Mouse (Mus musculus) frontal cortex, postnatal 36 days (tissue): ENCODE measurements at regions not wholly inside any gene's neighbourhood (a gene's known extent, or its start where the extent isn't known, plus 50 kb on each side); places are given as distances from the start of the nearest gene placed in this dataset.

ENCODE experiments used
- DNase-seq, 2 experiments: peaks; one replicate each; pipeline ENCODE4 v3.0.0; 2022; ENCODE audit warnings: low spot score in 2 of 2

DNA sequence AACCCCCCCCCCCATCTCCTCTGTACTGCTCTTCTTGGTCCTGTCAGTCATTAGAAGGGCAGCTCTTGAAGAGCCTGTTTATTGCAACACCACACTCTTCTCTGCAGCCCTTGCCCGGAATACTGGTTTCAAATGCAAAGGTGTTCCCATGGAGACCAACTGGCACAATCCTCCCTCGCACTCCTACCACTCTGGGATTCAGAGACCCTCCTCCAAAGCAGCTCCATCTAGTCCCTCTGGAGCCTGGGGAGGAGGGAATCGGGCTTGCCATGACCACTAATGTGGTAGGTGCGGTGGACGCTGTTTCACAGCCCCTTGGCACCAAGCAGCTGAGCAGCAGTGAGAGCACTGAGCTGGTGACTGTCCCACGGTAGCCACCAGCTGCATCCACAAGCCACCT is 83.1 kb downstream of the Stk35 start:
- peak; percentile 42 to 50 for DNase-seq

DNA sequence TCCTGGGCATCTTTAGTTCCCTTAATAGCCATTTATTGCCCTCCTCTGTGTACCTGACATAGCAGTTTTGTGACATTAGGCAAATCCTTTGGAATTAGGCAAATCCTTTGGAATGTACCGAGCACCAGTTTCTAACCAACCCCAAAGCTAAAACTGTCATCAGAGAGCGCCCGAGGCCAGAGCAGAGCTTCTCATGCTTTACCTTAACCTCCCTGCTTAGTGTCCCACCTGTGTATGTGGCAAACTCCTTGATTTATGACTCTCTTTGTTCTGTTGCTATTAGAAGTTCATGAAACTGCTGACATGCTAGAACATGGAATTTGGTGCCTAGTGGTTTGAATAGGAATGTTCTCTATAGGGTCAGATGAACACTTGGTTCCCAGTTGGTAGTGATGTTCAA is 84.0 kb downstream of the Stk35 start:
- no peak for DNase-seq

DNA sequence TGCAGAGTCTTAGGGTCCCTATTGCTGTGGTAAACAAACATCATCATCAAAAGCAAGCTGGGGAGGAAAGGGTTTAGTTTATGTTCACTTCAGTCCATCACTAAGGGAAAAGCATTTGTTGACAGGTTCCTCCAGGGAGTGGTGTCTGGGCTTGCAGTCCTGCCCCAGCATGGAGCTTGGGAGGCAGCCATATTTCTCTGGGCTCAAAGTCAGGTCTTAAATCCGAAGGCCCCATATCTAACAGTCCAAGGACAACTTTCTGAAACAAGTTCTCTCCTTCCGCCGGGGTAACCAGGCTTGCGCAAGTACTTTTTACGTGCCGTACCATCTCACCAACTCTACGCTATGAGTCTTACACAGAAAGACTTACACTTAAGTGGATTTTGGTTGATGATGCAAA is 85.2 kb downstream of the Stk35 start:
- DNase-seq: no peak

- DNase-seq: peak in 1 of 2 experiments; percentile 28
Measured at GRCm38 (mm10) chr2:129893231-129893630, 92.9 kb downstream of the Stk35 start.

DNA sequence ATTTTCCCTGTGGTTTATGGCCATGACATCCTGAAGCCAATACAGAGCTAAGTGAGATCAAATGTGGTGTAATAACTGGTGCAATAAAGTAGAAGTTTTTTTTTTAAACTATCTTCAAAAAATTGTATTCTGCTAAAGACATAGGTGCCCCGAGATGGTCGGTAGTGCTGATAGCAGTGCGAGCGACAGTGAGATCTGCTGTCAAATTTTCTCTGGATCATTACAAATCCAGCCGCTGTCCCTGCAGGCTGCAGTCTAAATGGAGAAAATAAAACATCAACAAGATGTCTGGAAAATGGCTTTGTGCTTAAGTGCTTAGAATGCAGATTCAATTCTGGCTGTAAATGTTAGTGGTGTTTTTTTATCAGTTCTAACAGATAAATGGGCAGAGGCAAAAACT is 93.5 kb downstream of the Stk35 start:
- DNase-seq: no peak

- DNase-seq: no peak
Measured at GRCm38 (mm10) chr2:129894906-129895305, 94.6 kb downstream of the Stk35 start.

DNA sequence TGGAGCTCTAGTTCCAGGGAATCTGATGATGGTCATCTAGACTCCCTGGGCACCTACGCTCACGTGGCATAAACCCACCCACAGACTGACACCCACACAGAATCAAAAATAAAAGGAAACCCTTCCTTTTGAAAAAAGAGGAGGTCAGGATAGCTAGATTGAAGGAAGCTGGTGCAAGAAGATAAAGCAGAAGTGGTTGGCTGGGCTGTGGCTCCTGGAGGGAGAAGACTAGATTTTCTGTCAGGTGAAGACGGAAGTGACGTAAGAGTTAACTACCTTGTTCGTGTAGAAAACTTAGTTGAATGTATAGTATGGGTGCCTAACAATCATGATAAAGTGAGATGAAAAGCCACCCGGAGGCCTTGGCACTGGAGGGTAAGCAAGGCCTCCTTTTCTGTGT is 95.1 kb downstream of the Stk35 start:
- no peak for DNase-seq

DNA sequence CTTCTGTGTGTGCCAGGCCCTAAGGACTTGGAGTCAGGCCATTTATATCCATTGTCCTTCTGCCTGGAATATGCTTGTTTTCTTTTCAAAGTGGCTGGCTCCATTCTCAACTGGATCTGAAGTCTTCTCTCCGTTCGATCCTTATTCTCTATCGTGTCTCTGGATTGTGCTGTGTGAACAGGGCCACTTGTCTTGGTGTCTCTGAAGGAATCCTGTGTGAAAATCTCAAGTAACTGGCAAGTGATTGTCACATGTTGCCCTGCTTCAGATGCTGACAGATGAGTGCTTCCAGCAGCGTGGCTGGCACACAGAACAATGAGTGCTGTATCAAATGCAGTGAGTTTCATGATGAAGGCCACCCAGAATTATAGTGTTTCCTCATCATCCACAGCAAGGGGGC is 96.4 kb downstream of the Stk35 start:
- DNase-seq: no peak

DNA sequence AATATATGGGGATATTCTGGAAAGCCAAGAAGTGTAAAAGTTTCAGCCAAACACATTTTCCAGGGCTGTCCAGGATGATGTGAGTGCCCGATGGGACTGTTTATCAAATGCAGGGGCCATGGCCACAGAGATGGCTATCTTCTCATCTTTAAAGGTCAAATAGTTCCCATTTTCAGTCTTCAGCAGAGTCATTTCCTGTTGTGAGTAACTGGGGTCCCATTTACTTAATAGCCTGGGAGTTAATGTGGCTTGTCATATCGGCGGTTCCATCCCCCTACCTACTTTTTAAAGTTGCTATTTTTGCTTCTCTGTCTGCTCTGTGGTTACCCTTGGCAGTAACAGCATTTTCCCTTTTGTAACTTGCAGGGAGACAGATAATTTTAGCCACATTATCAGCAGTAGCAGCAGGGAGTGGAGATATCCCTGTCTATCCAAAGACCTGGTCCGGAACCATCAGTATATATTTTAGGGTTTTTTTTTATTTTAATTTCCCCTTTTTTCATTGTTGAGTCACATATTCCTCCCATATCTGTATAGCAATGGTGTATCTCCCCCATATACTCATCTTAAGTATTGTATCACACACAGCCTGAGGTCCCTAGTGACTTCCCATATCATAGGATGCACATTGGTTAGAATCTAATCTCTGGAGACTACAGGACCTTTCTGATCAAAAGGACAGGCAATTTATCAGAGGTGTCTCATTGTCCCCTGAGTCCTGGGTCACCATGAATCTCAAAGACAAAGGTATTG is 103.2 kb downstream of the Stk35 start:
- no peak for DNase-seq

GRCm38 (mm10) chr2:129904753-129905152 is 104.4 kb downstream of the Stk35 start:
- DNase-seq: peak in 1 of 2 experiments; percentile 67

GRCm38 (mm10) chr2:129908701-129909425 is 103.3 kb upstream of the Tgm3 start:
- peak; percentile 77 for DNase-seq

GRCm38 (mm10) chr2:129911203-129911921 is 100.8 kb upstream of the Tgm3 start:
- no peak for DNase-seq

GRCm38 (mm10) chr2:129912556-129912955 is 99.6 kb upstream of the Tgm3 start:
- DNase-seq: peak in 1 of 2 experiments; percentile 46

DNA sequence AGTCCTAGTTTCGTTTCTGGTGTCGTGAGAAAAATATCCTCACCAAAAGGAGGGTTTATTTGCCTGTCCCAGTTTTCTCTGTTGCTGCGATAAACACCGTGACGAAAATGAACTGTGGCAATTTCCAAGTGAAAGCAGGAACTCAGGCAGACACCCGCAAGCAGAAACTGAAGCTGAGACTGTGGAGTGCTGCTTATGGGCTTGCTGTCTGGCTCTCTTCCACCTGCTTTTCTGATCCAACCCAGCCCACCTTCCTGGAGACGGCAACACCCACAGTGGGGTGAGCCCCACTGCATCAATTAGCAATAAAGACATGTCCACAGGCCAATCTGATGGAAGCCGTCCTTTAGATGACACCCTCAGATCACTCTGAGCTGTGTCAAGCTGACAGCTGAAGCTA is 97.9 kb upstream of the Tgm3 start:
- DNase-seq: peak in 1 of 2 experiments; percentile 49

DNA sequence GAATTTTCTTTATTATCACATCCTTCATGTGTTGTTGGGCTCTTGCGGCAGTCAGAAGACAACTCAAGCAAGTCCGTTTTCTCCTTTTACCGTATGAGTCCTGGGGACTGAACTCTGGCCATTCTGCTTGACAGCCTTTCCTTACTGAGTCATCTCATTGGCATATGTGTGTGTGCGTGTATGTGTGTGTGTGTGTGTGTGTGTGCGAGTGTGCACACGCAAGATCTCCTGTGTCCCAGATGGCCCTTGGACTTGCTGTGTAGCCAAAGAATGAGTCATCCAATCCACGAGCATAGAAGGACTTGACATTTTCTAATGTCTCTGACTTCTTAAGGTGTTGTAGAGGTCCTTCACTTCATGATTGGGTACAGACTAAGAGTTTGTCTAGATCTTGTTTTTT is 95.7 kb upstream of the Tgm3 start:
- no peak for DNase-seq

GRCm38 (mm10) chr2:129918141-129918790 is 93.9 kb upstream of the Tgm3 start:
- DNase-seq: no peak

GRCm38 (mm10) chr2:129919551-129919950 is 92.6 kb upstream of the Tgm3 start:
- DNase-seq: no peak

- DNase-seq: no peak
Measured at GRCm38 (mm10) chr2:129927218-129927617, 84.9 kb upstream of the Tgm3 start.

GRCm38 (mm10) chr2:129933578-129933977 is 78.6 kb upstream of the Tgm3 start:
- no peak for DNase-seq

DNA sequence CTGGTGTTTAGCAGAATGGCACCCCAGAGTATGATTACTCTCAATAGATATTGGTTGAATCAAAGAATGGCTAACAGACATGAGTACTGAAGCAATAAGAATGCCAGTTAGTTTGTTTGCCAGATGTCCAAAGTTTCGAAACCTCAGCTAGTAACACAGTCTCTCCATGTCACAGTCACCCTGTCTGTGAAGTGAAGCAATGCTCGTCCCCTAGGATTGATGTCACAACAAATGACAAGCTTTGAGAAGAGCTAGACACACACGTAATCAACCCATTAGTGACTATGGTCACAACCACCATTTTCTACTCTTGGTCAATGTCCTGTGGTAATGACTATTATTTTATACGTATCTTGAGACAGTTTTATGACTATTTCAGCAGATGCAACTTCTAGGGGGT is 69.3 kb upstream of the Tgm3 start:
- DNase-seq: no peak

- no peak for DNase-seq
Measured at GRCm38 (mm10) chr2:129947847-129948553, 64.1 kb upstream of the Tgm3 start.
